Mouse (Mus musculus): ENCODE measurements around the gene Olfml1. TPM values are rescaled to one million over a fixed set of nuclear protein-coding genes. Genes with fewer than 3 reads are reported as not detected.
A peak's percentile ranks its signal among the peaks of the same experiment; 100 is the strongest.

Olfml1 gene
- polyA plus RNA-seq, 1 experiment from 2014 or later = 24.3 TPM

DNA sequence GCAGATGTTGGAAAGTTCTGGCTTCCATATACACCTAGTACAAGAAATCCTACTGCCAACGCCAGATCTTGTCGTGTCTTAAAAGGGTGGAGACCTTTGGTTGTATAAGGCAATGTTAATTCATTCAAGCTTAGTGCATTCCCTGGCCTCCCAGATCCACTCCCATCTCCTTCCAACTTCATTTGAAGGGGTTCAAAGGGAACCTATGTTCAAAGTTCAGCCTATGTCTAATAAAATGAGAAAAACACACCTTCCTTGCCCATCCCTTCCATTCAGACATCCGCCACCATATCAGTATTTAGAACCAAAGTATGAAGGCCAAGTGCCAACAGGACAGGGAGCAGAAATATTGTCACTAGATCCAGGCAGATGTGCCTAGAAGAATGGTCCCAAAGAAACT lies 19.4 kb upstream of the Olfml1 start:
- no peaks in the 10 kb centered on the region for H3K4me1 ChIP-seq (ENCODE audit: insufficient read depth, low read length)
- H3K9ac ChIP-seq (replicated peaks; ENCODE audit: low read length) = no peak overlapping the region
- H3K27ac ChIP-seq (ENCODE audit: low read length) = no peak overlapping the region
- no peaks in the 10 kb centered on the region for H3K27me3 ChIP-seq (ENCODE audit: insufficient read depth, low read length)
- ATAC-seq (ENCODE audit: low FRiP score, low TSS enrichment) = no peak
- no peak overlapping the region for H3K4me2 ChIP-seq (replicated peaks; ENCODE audit: low read depth, low read length)
- 92% methylated on average over 3 of the region's 3 CpGs for WGBS
- no peaks in the 10 kb centered on the region for H3K36me3 ChIP-seq (ENCODE audit: insufficient read depth, low read length)
- no peaks in the 10 kb centered on the region for H3K9me3 ChIP-seq (ENCODE audit: low read length)
- no peak overlapping the region for H3K4me3 ChIP-seq (ENCODE audit: low read length)

DNA sequence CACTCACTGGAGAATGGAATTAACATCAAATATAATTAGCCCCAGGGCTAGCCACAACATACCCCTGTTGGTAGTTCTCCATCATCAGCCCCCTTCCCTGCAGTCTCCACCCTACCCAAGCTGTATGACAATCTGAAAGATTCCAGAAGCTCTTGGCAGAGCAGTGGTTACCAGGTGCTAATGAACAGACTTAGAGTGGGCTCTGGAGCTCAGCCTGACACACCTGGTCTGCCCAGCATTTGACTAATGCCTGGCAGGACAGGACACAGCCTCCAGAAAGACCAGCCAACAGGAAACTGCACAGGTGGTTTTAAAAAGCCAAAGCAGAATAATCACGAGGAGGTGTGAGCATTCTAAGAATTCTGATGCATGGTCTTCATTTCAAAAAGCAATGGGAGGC lies 13.8 kb upstream of the Olfml1 start:
- no peaks in the 10 kb centered on the region for H3K9me3 ChIP-seq (ENCODE audit: low read length)
- H3K27me3 ChIP-seq (ENCODE audit: insufficient read depth, low read length) = no peaks in the 10 kb centered on the region
- H3K27ac ChIP-seq (ENCODE audit: low read length) = no peak overlapping the region
- no peak overlapping the region for H3K9ac ChIP-seq (replicated peaks; ENCODE audit: low read length)
- no peaks in the 10 kb centered on the region for H3K4me1 ChIP-seq (ENCODE audit: insufficient read depth, low read length)
- WGBS = 67% methylated on average over 1 of the region's 1 CpGs
- H3K36me3 ChIP-seq (ENCODE audit: insufficient read depth, low read length) = no peaks in the 10 kb centered on the region
- H3K4me3 ChIP-seq (ENCODE audit: low read length) = no peak overlapping the region
- ATAC-seq (ENCODE audit: low FRiP score, low TSS enrichment) = no peak
- no peak overlapping the region for H3K4me2 ChIP-seq (replicated peaks; ENCODE audit: low read depth, low read length)

DNA sequence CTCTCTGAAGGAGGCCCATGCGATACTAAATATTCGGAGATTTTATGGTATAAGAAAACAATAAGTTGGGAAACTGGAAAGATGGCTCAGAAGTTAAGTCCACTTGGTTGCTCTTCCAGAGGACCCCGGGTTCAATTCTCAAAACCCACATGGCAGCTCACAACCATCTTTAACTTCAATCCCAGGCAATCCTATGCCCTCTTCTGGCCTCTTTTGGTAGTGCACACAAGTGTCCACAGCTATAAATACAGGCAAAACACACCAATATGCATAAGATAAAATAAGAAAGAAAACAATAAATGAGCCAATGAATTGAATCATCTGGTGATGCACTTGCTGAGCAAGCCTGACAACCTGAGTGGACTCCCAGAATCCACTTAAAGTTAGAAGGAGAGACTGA lies 11.3 kb upstream of the Olfml1 start:
- H3K9me3 ChIP-seq (ENCODE audit: low read length) = no peaks in the 10 kb centered on the region
- 85% methylated on average over 3 of the region's 3 CpGs for WGBS
- no peaks in the 10 kb centered on the region for H3K4me1 ChIP-seq (ENCODE audit: insufficient read depth, low read length)
- ATAC-seq (ENCODE audit: low FRiP score, low TSS enrichment) = no peak
- no peak overlapping the region for H3K4me3 ChIP-seq (ENCODE audit: low read length)
- H3K4me2 ChIP-seq (replicated peaks; ENCODE audit: low read depth, low read length) = no peak overlapping the region
- H3K27ac ChIP-seq (ENCODE audit: low read length) = no peak overlapping the region
- H3K27me3 ChIP-seq (ENCODE audit: insufficient read depth, low read length) = no peaks in the 10 kb centered on the region
- H3K9ac ChIP-seq (replicated peaks; ENCODE audit: low read length) = no peak overlapping the region
- no peaks in the 10 kb centered on the region for H3K36me3 ChIP-seq (ENCODE audit: insufficient read depth, low read length)

DNA sequence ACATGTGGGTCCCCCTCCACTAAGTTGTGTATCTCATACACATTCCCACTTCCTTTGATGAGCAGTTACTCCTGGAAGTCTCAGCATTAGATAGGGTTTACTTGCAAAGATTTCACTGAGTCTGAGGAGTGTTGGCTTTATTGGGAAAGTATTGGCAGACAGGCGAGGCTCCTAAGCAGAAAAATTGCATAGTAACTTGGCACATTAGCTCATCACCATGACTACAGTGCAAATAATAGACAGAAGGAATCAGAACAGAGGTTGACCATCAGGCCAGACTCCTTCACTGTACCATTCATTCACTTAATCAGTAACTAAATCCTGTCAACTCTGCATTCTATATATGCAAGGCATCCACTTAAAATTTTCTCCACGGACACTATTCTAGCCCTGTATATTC lies 6.6 kb upstream of the Olfml1 start:
- Histone ChIP-seq H3K9ac (replicated peaks; ENCODE audit: low read length) (no peak overlapping the region), H3K27me3 (ENCODE audit: insufficient read depth, low read length) (no peaks in the 10 kb centered on the region), H3K4me3 (ENCODE audit: low read length) (no peak overlapping the region), H3K9me3 (ENCODE audit: low read length) (no peaks in the 10 kb centered on the region), H3K4me1 (ENCODE audit: insufficient read depth, low read length) (peaks cover 14% of the 10 kb centered on the region), H3K27ac (ENCODE audit: low read length) (no peak overlapping the region), H3K36me3 (ENCODE audit: insufficient read depth, low read length) (no peaks in the 10 kb centered on the region), H3K4me2 (replicated peaks; ENCODE audit: low read depth, low read length) (no peak overlapping the region)
- 72% methylated on average over 2 of the region's 2 CpGs for WGBS
- no peak for ATAC-seq (ENCODE audit: low FRiP score, low TSS enrichment)

GRCm38 (mm10) chr7:107561584-107561983 lies 5.7 kb upstream of the Olfml1 start:
- ATAC-seq (ENCODE audit: low FRiP score, low TSS enrichment) = no peak
- WGBS = 81% methylated on average over 3 of the region's 3 CpGs
- Histone ChIP-seq H3K4me1 (ENCODE audit: insufficient read depth, low read length) (peaks cover 16% of the 10 kb centered on the region), H3K4me2 (replicated peaks; ENCODE audit: low read depth, low read length) (no peak overlapping the region), H3K27ac (ENCODE audit: low read length) (no peak overlapping the region), H3K36me3 (ENCODE audit: insufficient read depth, low read length) (no peaks in the 10 kb centered on the region), H3K27me3 (ENCODE audit: insufficient read depth, low read length) (no peaks in the 10 kb centered on the region), H3K9me3 (ENCODE audit: low read length) (no peaks in the 10 kb centered on the region), H3K9ac (replicated peaks; ENCODE audit: low read length) (no peak overlapping the region), H3K4me3 (ENCODE audit: low read length) (no peak overlapping the region)

GRCm38 (mm10) chr7:107563727-107564126 lies 3.5 kb upstream of the Olfml1 start:
- Histone ChIP-seq H3K4me2 (replicated peaks; ENCODE audit: low read depth, low read length) (no peak overlapping the region), H3K4me1 (ENCODE audit: insufficient read depth, low read length) (peaks cover 22% of the 10 kb centered on the region), H3K27me3 (ENCODE audit: insufficient read depth, low read length) (no peaks in the 10 kb centered on the region), H3K36me3 (ENCODE audit: insufficient read depth, low read length) (no peaks in the 10 kb centered on the region), H3K9me3 (ENCODE audit: low read length) (no peaks in the 10 kb centered on the region), H3K9ac (replicated peaks; ENCODE audit: low read length) (no peak overlapping the region), H3K4me3 (ENCODE audit: low read length) (no peak overlapping the region), H3K27ac (ENCODE audit: low read length) (no peak overlapping the region)
- 9% methylated on average over 2 of the region's 2 CpGs for WGBS
- no peak for ATAC-seq (ENCODE audit: low FRiP score, low TSS enrichment)

DNA sequence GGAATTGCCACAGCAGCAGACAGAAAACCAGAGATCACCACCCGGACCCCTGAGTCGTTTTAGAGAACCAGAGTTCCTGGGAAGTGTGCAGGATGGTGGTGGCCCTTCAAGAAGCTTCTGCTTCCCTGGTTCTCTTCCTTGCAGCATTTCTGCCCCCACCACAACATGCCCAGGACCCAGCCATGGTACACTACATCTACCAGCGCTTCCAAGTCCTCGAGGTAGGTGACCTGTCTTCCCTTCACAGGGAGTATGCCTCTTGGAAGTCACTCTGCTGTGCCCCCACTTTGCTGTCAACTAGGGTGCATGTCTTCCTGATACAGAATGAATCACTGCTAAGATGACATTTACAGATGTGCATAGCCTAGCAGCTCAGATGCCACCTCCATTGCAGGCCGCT lies 428 bp downstream of the Olfml1 start:
- 22% methylated on average over 5 of the region's 5 CpGs for whole genome bisulfite sequencing
- peaks cover 14% of the 10 kb centered on the region for H3K36me3 ChIP-seq (ENCODE audit: insufficient read depth, low read length)
- H3K27ac ChIP-seq (ENCODE audit: low read length) = peak overlapping the region; percentile 96
- peak; percentile 46 for ATAC-seq (ENCODE audit: low FRiP score, low TSS enrichment)
- peak overlapping the region; percentile 60 for H3K9ac ChIP-seq (replicated peaks; ENCODE audit: low read length)
- no peaks in the 10 kb centered on the region for H3K27me3 ChIP-seq (ENCODE audit: insufficient read depth, low read length)
- peak overlapping the region; percentile 53 for H3K4me2 ChIP-seq (replicated peaks; ENCODE audit: low read depth, low read length)
- peak overlapping the region; percentile 47 for H3K4me3 ChIP-seq (ENCODE audit: low read length)
- H3K4me1 ChIP-seq (ENCODE audit: insufficient read depth, low read length) = peaks cover 29% of the 10 kb centered on the region
- peaks cover 4% of the 10 kb centered on the region; the same call in 1 of the 2 replicates for H3K9me3 ChIP-seq (ENCODE audit: low read length)

GRCm38 (mm10) chr7:107568971-107569370 lies 1.7 kb downstream of the Olfml1 start:
- WGBS = 46% methylated on average over 4 of the region's 4 CpGs
- H3K36me3 ChIP-seq (ENCODE audit: insufficient read depth, low read length) = peaks cover 15% of the 10 kb centered on the region
- H3K27ac ChIP-seq (ENCODE audit: low read length) = no peak overlapping the region

GRCm38 (mm10) chr7:107573856-107574255 lies 6.6 kb downstream of the Olfml1 start:
- WGBS = 68% methylated on average over 2 of the region's 2 CpGs
- Histone ChIP-seq H3K4me1 (ENCODE audit: insufficient read depth, low read length) (peaks cover 7% of the 10 kb centered on the region; the same call in 1 of the 2 replicates), H3K4me2 (replicated peaks; ENCODE audit: low read depth, low read length) (no peak overlapping the region), H3K27ac (ENCODE audit: low read length) (no peak overlapping the region), H3K9ac (replicated peaks; ENCODE audit: low read length) (no peak overlapping the region), H3K27me3 (ENCODE audit: insufficient read depth, low read length) (no peaks in the 10 kb centered on the region), H3K36me3 (ENCODE audit: insufficient read depth, low read length) (peaks cover 26% of the 10 kb centered on the region), H3K4me3 (ENCODE audit: low read length) (no peak overlapping the region), H3K9me3 (ENCODE audit: low read length) (peaks cover 4% of the 10 kb centered on the region; the same call in 1 of the 2 replicates)
- no peak for ATAC-seq (ENCODE audit: low FRiP score, low TSS enrichment)

More at GRCm38 (mm10) chr7:107568971-107569370, 1.7 kb downstream of the Olfml1 start:
- Histone ChIP-seq H3K27me3 (ENCODE audit: insufficient read depth, low read length) (no peaks in the 10 kb centered on the region), H3K9ac (replicated peaks; ENCODE audit: low read length) (peak overlapping the region; percentile 32; the same call in 1 of the 2 replicates), H3K4me2 (replicated peaks; ENCODE audit: low read depth, low read length) (peak overlapping the region; percentile 51), H3K9me3 (ENCODE audit: low read length) (peaks cover 4% of the 10 kb centered on the region; the same call in 1 of the 2 replicates), H3K4me3 (ENCODE audit: low read length) (peak overlapping the region; percentile 33), H3K4me1 (ENCODE audit: insufficient read depth, low read length) (peaks cover 19% of the 10 kb centered on the region)
- no peak for ATAC-seq (ENCODE audit: low FRiP score, low TSS enrichment)

DNA sequence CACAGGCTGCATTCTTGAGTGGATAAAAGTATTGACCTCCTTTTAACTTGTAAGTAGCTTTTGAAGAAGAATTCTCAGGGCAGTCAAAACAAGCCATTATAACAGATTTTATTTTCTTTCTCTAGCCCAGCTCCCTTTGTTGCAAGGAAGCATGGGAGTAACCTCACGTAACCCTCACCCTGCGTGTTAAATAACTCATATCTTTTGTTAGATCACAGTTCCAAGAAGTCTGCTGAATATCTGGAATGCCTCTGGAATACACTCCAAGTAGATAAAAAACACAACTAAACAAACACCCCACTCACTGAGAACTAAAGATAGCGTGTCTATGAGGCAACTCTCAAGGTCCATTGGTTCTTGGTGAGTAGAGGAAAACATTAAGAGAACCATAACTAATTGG lies 7.0 kb downstream of the Olfml1 start:
- peaks cover 3% of the 10 kb centered on the region; the same call in 1 of the 2 replicates for H3K4me1 ChIP-seq (ENCODE audit: insufficient read depth, low read length)
- H3K9me3 ChIP-seq (ENCODE audit: low read length) = peaks cover 4% of the 10 kb centered on the region; the same call in 1 of the 2 replicates
- no peak for ATAC-seq (ENCODE audit: low FRiP score, low TSS enrichment)
- no peaks in the 10 kb centered on the region for H3K27me3 ChIP-seq (ENCODE audit: insufficient read depth, low read length)
- H3K36me3 ChIP-seq (ENCODE audit: insufficient read depth, low read length) = peaks cover 26% of the 10 kb centered on the region
- H3K4me3 ChIP-seq (ENCODE audit: low read length) = no peak overlapping the region
- no peak overlapping the region for H3K4me2 ChIP-seq (replicated peaks; ENCODE audit: low read depth, low read length)
- 65% methylated on average over 3 of the region's 3 CpGs for WGBS
- no peak overlapping the region for H3K9ac ChIP-seq (replicated peaks; ENCODE audit: low read length)
- H3K27ac ChIP-seq (ENCODE audit: low read length) = no peak overlapping the region

All from kidney, embryonic 16.5 days (tissue).